Mouse (Mus musculus): ENCODE data around the gene Slc4a4. TPM values are rescaled to one million over a fixed set of nuclear protein-coding genes. Genes with fewer than 3 reads are reported as not detected.

Gene Slc4a4
- polyA plus RNA-seq (2015; fragmentation: Nextera tagmentation; extraction: Ambion mirVana), result 4.6 and 5.4 TPM in 2 replicates

DNA sequence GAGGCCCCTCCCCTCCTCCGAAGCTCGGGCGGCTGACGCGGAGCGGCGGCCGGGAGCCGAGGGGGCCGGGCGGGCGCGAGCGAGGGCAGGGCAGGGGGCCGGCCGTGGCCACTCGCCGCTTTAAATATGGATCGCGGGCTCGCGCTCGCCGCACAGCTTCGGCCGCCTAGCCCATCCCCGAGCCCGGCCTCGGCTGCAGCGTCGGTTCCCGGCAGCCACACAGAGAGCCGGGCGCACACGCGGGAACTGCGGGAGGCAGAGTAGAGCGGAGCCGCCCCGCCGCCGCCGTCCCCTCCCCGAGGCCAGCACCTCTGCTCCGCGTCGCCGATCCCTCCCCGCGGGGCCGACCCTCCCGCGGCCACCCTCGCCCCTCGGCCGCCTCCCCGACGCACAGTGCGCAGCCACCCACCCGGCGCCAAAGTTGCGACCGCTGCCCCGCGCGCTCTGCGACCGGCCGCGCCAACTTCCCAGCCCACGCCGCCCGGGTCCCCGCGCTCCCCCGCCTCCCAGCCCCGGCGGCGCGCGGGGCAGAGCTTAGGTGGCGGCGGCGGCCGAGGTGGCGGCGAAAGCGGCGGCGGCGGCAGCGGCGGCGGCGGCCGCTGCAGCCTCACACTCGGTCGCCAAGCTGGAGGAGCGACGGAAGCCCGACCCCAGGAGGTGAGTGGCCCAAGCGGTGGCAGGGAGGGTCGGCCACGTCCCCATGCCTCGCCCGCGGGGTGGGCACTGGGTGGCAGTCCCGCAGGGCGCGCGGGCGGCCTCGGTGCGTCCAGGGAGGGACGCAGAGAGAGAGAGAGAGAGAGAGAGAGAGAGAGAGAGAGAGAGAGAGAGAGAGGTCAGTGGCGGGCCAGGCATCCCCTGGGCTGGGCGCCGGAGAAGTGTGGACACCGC lies at the start of gene Slc4a4:
Gene Slc4a4, plus strand, starts transcription at position 151 of the 888 bp plus-strand sequence.
- H3K36me3 ChIP-seq (ENCODE audit: control insufficient read depth, insufficient read depth), result no peaks in the 10 kb centered on the region
- H3K27ac ChIP-seq (ENCODE audit: low read depth, low read length), result peak within 1 kb of the TSS; percentile 60
- no peaks in the 10 kb centered on the region for H3K4me1 ChIP-seq (replicated peaks; ENCODE audit: control insufficient read depth, insufficient read depth, low read length)
- H3K9ac ChIP-seq (ENCODE audit: low read depth, low read length), result peak within 1 kb of the TSS; percentile 84
- no peaks in the 10 kb centered on the region for H3K27me3 ChIP-seq (replicated peaks; ENCODE audit: control insufficient read depth, insufficient read depth, low read length)
- H3K9me3 ChIP-seq (ENCODE audit: control insufficient read depth), result no peaks in the 10 kb centered on the region
- H3K4me2 ChIP-seq (replicated peaks; ENCODE audit: low read depth), result peak within 1 kb of the TSS; percentile 96
- peak; percentile 63 for ATAC-seq
- WGBS, result under 1% methylated on average over 83 of the region's 119 CpGs
- TF ChIP-seq CTCF (IDR thresholded peaks at IDR 0.05; ENCODE audit: low read depth), result no peak
- H3K4me3 ChIP-seq (ENCODE audit: low read depth, low read length), result peak within 1 kb of the TSS; percentile 85

DNA sequence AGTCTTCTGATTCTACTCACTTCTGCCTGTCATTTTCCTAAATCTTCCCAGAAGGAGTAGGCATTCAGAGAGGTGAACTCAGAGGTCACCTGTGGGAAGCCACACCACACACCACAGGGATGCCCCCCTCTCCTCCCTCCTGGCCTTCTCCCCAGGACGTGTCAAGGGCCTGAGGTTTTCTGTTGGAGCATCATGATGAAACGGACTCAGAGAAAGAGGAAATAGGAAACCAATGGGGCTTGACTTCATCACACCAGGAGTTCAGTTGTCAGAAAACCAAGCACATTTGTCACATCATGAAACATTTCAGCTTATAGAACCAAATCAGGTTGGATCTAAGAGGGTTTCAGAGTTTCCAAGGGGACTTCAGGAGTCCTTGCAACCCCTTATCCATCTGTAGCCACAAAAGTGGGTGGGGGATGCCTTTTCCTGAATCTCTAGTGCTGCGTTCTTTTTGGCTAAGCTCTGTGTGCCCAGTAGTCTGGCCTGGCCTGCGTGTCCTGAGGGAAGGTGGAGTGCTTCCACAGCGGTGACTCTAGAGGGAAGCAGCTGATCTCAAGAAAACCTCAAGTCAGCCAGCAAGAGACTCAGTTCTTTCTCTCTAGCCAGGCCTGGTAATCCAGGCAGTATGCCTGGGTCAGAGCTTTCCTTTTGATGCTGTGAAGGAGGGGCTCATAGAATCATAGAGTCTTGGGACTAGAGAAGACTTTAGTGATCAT lies 46.4 kb upstream of the Slc4a4 start:
- 0 out of 2 replicates have a peak, but pooled peaks cover 4% of the 10 kb centered on the region for H3K4me1 ChIP-seq (replicated peaks; ENCODE audit: control insufficient read depth, insufficient read depth, low read length)
- TF ChIP-seq CTCF (IDR thresholded peaks at IDR 0.05; ENCODE audit: low read depth), result no peak
- H3K27me3 ChIP-seq (replicated peaks; ENCODE audit: control insufficient read depth, insufficient read depth, low read length), result no peaks in the 10 kb centered on the region
- no peak overlapping the region for H3K4me2 ChIP-seq (replicated peaks; ENCODE audit: low read depth)
- no peak overlapping the region for H3K4me3 ChIP-seq (ENCODE audit: low read depth, low read length)
- H3K9ac ChIP-seq (ENCODE audit: low read depth, low read length), result no peak overlapping the region
- H3K9me3 ChIP-seq (ENCODE audit: control insufficient read depth), result no peaks in the 10 kb centered on the region
- ATAC-seq, result no peak
- H3K36me3 ChIP-seq (ENCODE audit: control insufficient read depth, insufficient read depth), result no peaks in the 10 kb centered on the region
- WGBS, result 79% methylated on average over 5 of the region's 5 CpGs
- no peak overlapping the region for H3K27ac ChIP-seq (ENCODE audit: low read depth, low read length)

DNA sequence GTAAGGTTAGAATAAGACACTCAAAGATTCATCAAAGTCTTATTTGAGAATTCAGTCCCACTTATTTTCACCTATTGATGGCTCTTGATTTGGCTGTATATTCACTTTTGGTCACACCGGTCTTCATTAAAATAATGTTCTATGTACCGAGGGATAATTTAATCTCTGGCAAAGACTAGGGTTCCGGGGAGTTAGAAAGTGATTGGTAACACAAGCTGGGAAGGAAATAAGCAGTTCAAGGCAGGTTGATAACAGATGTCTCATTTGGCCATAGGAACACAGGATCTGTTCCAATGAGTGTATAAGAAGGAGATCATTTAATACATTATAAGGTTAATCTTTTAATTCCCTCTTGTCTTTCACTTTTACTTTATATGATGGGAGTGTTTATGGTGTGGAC lies 29.3 kb upstream of the Slc4a4 start:
- Histone ChIP-seq H3K4me3 (ENCODE audit: low read depth, low read length) (no peak overlapping the region), H3K36me3 (ENCODE audit: control insufficient read depth, insufficient read depth) (no peaks in the 10 kb centered on the region), H3K4me2 (replicated peaks; ENCODE audit: low read depth) (no peak overlapping the region), H3K4me1 (replicated peaks; ENCODE audit: control insufficient read depth, insufficient read depth, low read length) (peaks cover 4% of the 10 kb centered on the region; the same call in 1 of the 2 replicates), H3K27me3 (replicated peaks; ENCODE audit: control insufficient read depth, insufficient read depth, low read length) (no peaks in the 10 kb centered on the region), H3K9me3 (ENCODE audit: control insufficient read depth) (no peaks in the 10 kb centered on the region), H3K27ac (ENCODE audit: low read depth, low read length) (no peak overlapping the region), H3K9ac (ENCODE audit: low read depth, low read length) (no peak overlapping the region)
- no peak for TF ChIP-seq CTCF (IDR thresholded peaks at IDR 0.05; ENCODE audit: low read depth)
- 92% methylated on average over 3 of the region's 3 CpGs for WGBS
- no peak for ATAC-seq

DNA sequence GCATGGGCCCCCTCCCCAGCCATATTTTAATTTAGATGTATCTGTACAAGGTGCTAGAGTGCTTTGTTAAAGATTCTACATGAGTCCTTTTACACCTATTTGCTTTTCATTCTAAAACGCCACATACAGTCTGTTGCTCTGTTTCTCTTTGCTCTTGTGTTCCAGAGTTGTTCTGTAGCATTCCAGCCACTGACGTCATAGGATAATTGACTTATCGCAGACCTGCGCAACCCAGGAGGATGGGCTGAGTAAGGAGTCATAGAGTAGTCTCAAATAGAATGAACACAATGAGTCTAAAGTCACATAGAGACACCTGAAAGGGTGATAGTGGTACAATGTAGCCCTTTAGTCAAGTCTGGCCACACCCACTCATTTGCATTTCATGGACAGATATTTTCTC lies 28.8 kb upstream of the Slc4a4 start:
- no peak for TF ChIP-seq CTCF (IDR thresholded peaks at IDR 0.05; ENCODE audit: low read depth)

DNA sequence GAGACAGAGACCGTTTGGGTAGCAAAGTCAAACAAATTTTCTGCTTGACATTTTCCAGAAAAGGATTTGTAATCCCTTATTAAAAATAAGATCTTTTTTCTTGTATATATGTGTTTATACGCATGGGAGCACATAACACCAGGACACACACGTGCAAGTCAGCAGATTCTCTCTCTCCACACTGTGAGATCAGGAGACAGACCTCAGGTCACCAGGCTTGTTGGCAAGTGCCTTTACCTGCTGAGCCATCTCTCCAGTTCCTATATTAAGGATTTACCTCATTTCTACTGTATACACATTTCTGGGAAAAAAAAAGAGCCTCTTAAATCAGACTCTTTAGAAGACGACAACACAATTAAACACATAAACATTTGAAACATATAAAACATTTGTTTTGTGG lies 28.4 kb upstream of the Slc4a4 start:
- H3K9ac ChIP-seq (ENCODE audit: low read depth, low read length), result no peak overlapping the region
- no peak overlapping the region for H3K4me2 ChIP-seq (replicated peaks; ENCODE audit: low read depth)
- H3K4me3 ChIP-seq (ENCODE audit: low read depth, low read length), result no peak overlapping the region
- peaks cover 4% of the 10 kb centered on the region; the same call in 1 of the 2 replicates for H3K4me1 ChIP-seq (replicated peaks; ENCODE audit: control insufficient read depth, insufficient read depth, low read length)
- H3K9me3 ChIP-seq (ENCODE audit: control insufficient read depth), result no peaks in the 10 kb centered on the region
- no peak for ATAC-seq
- 66% methylated on average over 4 of the region's 4 CpGs for WGBS
- TF ChIP-seq CTCF (IDR thresholded peaks at IDR 0.05; ENCODE audit: low read depth), result no peak
- no peak overlapping the region for H3K27ac ChIP-seq (ENCODE audit: low read depth, low read length)
- no peaks in the 10 kb centered on the region for H3K36me3 ChIP-seq (ENCODE audit: control insufficient read depth, insufficient read depth)
- H3K27me3 ChIP-seq (replicated peaks; ENCODE audit: control insufficient read depth, insufficient read depth, low read length), result no peaks in the 10 kb centered on the region

More for the DNA sequence above, 28.8 kb upstream of the Slc4a4 start:
- ATAC-seq, result 0 out of 2 replicates have a peak, but pooled peaks have one; percentile 16
- Histone ChIP-seq H3K4me2 (replicated peaks; ENCODE audit: low read depth) (no peak overlapping the region), H3K27me3 (replicated peaks; ENCODE audit: control insufficient read depth, insufficient read depth, low read length) (no peaks in the 10 kb centered on the region), H3K27ac (ENCODE audit: low read depth, low read length) (no peak overlapping the region), H3K4me1 (replicated peaks; ENCODE audit: control insufficient read depth, insufficient read depth, low read length) (peaks cover 4% of the 10 kb centered on the region; the same call in 1 of the 2 replicates), H3K9me3 (ENCODE audit: control insufficient read depth) (no peaks in the 10 kb centered on the region), H3K36me3 (ENCODE audit: control insufficient read depth, insufficient read depth) (no peaks in the 10 kb centered on the region), H3K4me3 (ENCODE audit: low read depth, low read length) (no peak overlapping the region), H3K9ac (ENCODE audit: low read depth, low read length) (no peak overlapping the region)
- WGBS, result 80% methylated on average over 4 of the region's 4 CpGs

DNA sequence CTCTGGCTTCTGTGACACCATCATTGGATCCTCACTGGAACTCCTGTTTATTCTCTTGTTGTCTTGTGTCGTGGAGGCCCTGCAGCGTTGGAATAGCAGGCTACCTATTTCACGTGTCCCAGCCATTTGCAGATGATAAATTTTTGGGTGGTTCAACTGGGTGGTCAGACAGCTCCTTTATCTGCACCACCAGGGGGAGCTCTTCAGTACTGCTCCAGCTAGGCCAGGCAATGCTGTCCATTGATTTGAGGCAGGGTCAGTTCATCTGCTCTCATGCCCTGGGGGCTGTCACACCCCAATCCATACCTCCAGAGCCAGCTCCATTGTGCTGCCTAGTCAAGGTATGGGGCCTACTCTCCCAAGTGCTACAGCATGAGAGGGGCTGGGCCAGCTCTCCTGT lies 24.5 kb upstream of the Slc4a4 start:
- no peak for ATAC-seq
- Histone ChIP-seq H3K4me3 (ENCODE audit: low read depth, low read length) (no peak overlapping the region), H3K36me3 (ENCODE audit: control insufficient read depth, insufficient read depth) (no peaks in the 10 kb centered on the region), H3K4me1 (replicated peaks; ENCODE audit: control insufficient read depth, insufficient read depth, low read length) (peaks cover 4% of the 10 kb centered on the region; the same call in 1 of the 2 replicates), H3K27me3 (replicated peaks; ENCODE audit: control insufficient read depth, insufficient read depth, low read length) (no peaks in the 10 kb centered on the region), H3K9me3 (ENCODE audit: control insufficient read depth) (no peaks in the 10 kb centered on the region), H3K27ac (ENCODE audit: low read depth, low read length) (no peak overlapping the region), H3K9ac (ENCODE audit: low read depth, low read length) (no peak overlapping the region), H3K4me2 (replicated peaks; ENCODE audit: low read depth) (no peak overlapping the region)
- WGBS, result 64% methylated on average over 3 of the region's 3 CpGs
- TF ChIP-seq CTCF (IDR thresholded peaks at IDR 0.05; ENCODE audit: low read depth), result peak; percentile 74
